Mouse (Mus musculus) mouse trophoblast stem cell (cell line): ENCODE data around the gene Ocrl.

Experiments used
- in situ Hi-C, 2 experiments: fragments of 300-500 bp; cut with MseI, MboI; formaldehyde crosslinking; loops; 2 replicates in 1 of 2; 3 replicates in 1 of 2; pipeline ENCODE4 v1.15.1; 2025

The Ocrl gene

DNA sequence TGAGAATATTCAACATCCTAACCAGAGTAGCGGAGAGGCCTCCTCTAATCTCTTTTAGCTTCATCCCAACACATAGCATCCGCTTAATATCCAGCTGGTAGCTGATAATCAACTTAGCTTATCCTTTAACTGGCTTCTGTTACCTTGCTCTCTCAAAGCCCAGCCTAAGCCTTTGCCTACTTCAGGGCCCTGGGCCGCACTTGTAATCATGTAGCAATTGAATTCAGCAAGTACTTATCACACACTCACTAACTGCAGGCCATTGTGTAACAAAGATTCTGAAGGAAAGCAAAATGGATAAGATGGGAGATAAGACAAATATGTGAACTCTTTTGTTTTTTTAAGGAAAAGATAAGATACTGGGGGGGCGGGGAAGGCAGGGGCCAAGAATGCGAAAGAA lies 64.9 kb downstream of the Ocrl start:
- in situ Hi-C loops, result no loop called here

DNA sequence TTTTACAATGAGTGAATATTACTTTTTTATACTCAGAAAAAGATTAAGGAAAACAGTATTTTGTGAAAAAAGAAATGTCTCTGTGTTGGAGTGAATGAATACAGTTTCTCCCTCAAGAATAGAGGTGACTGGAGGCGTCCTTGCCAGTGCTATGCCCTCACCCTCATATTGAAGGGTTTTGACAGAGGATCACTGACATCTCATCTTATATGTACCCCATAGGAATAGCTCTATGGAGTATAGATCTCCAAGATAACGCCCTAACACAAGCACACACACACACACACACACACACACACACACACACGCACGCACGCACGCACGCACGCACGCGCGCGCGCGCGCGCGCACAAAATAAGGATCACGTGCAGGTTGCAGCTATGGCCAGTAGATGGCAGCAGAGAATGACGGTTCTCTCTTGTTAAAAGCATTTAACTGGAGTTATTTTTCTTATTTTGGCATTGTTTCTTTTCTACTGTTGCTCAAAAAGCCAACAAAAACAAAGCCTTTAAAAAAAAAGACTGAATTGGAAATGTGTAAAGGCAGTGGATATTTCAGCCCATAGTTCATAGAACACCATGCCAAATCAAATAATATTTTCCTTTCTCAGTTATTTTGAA lies 72.9 kb downstream of the Ocrl start:
- in situ Hi-C loops, result no loop called here

DNA sequence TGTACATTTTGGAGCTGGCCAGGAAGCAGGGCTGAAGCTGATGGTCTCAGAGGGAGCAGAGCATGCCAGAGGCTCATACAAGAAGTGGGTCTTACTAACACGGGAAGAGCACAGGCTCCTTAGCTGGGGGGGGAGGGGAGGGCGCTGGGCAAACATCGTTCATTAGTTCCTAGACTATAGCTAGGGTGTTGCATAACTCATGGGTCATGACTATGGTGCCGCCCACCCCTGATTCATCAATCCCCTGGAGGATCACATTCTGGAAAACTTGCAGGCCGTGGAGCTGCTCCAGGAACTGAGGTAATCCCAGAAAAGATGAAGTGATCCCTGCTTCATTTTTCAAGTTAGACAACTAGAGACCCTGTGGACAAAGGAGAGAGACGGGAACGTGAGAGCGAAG lies 75.8 kb downstream of the Ocrl start:
- in situ Hi-C loops, result no loop called here

DNA sequence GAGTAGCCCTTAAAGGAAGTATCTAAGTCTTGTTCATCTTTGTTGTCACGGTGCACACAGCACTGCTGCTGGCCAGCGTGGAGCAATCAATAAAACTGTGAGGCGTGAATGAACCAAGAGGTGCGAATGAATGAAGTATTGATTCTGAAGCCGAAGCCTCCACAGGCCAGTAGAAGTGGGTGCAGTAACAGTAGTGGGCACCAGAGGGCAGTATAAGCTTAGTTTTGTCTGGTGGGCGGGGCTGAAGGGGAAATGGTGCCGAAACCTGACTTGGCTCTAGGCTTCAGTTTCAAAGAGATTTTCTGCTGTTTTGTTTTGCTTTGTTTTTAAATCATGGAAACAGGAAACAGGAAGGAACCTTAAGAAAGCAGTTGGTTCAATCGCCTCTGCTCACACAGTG lies 80.4 kb downstream of the Ocrl start:
- in situ Hi-C loops, result no loop called here

DNA sequence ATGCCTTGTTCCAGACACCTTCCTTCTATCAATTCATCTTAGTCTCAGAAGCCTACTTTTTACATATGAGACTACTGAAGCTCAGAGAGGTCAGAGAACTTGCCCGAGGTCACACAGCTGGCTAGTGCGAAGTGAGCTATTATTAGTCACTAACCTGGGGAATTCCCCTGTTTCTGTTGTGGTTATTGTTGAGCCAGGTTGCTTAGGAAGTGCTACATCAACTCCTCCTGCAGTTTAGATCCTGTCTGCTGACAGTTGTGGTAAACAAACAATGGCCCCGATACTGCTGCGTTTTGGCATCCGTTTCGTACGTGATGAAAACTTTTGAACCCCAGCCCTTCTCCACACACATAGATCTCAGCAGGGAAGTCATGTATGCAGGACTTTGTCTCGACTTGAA lies 86.2 kb downstream of the Ocrl start:
- in situ Hi-C loops, result no loop called here

DNA sequence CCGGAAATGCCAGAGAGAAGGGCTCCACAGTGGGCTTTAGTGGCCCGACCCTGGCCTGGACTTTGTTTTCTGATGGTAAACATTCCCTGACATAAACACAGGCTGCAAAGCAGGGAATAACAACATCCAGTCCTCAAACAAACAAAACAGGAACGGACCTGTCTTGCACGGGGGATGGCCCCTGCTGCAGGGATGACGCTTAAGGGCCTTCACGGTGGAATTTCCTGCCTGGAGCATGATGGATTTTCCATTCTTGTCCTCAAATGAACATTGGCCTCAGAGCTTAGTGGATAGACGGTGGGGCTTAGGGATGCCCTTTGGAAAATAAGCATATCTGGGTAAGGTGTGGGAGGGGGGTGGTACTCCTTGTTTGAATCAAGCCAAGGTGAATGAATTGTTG lies 89.0 kb downstream of the Ocrl start:
- in situ Hi-C loops, result no loop called here

DNA sequence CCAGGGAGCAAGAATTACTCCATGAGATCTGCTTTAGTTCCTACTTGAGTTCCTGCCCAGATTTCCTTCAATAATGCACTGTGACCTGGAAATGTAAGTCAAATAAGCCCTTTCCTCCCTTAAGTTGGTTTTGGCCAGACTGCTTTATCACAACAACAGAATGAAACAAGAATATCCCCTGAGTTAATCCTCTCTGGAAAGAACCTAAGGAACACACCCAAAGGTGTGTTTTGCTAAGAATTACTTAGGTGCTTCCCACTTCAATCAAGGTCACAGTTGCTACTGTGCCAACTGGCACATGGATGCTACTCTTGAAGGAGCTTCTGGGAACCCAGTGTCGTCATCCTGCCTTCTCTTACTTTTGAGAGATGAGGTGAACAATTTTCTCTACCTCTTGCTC lies 92.6 kb downstream of the Ocrl start:
- in situ Hi-C loops, result no loop called here

DNA sequence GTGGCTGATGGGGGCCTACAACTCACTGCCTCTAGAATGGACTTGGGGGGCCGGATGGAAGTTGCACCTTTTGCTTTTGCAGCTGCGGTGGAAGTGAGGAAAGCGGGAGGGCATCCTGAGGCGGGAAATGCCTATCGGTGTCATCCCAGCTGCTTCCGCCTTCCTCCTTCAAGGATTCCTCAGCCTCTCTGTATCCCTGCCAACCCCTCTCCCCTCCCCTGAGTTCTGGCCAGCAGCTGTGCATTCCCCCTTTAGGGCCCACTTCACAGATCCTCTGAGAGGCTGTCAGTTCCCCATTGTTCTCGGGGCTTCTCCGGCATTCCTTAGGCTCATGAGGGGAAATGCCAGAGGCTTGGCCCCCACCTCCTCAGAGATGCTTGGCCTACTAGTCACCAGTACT lies 93.9 kb downstream of the Ocrl start:
- in situ Hi-C loops, result no loop called here

DNA sequence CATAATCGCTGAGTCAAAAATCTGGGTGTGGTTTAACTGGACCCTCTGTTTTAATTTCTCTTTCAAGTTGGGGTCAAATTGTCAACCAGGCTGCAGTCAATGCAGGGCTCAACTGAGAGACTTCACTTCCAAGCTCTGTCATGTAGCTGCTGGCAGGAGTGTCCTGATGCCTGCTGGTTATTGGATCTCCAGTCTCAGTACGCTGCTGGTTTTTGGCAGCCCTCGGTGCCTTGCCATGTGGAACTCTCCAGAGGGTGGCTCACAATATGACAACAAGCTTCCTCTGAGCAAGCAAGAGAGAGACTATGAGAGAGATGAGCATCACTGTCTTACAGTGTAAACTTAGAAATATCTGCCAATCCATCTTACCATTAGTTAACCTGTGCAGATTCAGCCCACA lies 99.5 kb downstream of the Ocrl start:
- in situ Hi-C loops, result no loop called here
